Mouse (Mus musculus): Measurements from ENCODE around the gene Olfr57. TPM values are rescaled to one million over a fixed set of nuclear protein-coding genes. Genes with fewer than 3 reads are reported as not detected.

The Olfr57 gene
- not detected in 4 replicates for total RNA-seq (2023)

GRCm38 (mm10) chr10:79028441-79028840 lies at the start of gene Olfr57:
Olfr57 (plus strand) TSS chr10:79028741.

GRCm38 (mm10) chr10:78980750-78981149 lies 47.8 kb upstream of the Olfr57 start, which contains the start of gene Olfr1352:
Olfr1352 (plus strand) TSS chr10:78981050.

GRCm38 (mm10) chr10:79012172-79012571 lies 16.4 kb upstream of the Olfr57 start, which contains the start of gene Olfr1351:
Olfr1351 (plus strand) TSS chr10:79012472.

Other genes starting within 250 kb of the Olfr57 start
- gene Slc1a6, start 248.2 kb upstream of the Olfr57 start, total RNA-seq (2023) = not detected in 4 replicates
- gene Olfr1356, start 176.6 kb upstream of the Olfr57 start, total RNA-seq (2023) = not detected in 4 replicates
- gene Olfr1355, start 153.2 kb upstream of the Olfr57 start, total RNA-seq (2023) = not detected in 4 replicates
- gene Olfr1354, start 115.6 kb upstream of the Olfr57 start, total RNA-seq (2023) = not detected in 4 replicates
- not detected in 4 replicates for gene Olfr8, start 78.1 kb upstream of the Olfr57 start, total RNA-seq (2023)
- not detected in 4 replicates for gene Olfr1353, start 65.4 kb upstream of the Olfr57 start, total RNA-seq (2023)
- gene Olfr1352, start 47.7 kb upstream of the Olfr57 start, total RNA-seq (2023) = not detected in 4 replicates
- not detected in 4 replicates for gene Olfr1351, start 16.3 kb upstream of the Olfr57 start, total RNA-seq (2023)
- 16.9 to 20.4 TPM (median 19.5 TPM) in 4 replicates for gene 2610008E11Rik, start 68.9 kb downstream of the Olfr57 start, total RNA-seq (2023)
- not detected in 4 replicates for gene Vmn2r80, start 120.0 kb downstream of the Olfr57 start, total RNA-seq (2023)
- not detected in 4 replicates for gene Vmn2r81, start 219.0 kb downstream of the Olfr57 start, total RNA-seq (2023)

All from B cell, adult 62 days (primary cell).